Mouse (Mus musculus) spleen, postnatal 10 days (tissue): ENCODE measurements around the gene Sco2.

Source experiments
- DNase-seq, 2 experiments: peaks; one replicate each; pipeline ENCODE4 v3.0.0; 2021 to 2022; ENCODE audit warnings: low spot score in 2 of 2

Sco2 gene

DNA sequence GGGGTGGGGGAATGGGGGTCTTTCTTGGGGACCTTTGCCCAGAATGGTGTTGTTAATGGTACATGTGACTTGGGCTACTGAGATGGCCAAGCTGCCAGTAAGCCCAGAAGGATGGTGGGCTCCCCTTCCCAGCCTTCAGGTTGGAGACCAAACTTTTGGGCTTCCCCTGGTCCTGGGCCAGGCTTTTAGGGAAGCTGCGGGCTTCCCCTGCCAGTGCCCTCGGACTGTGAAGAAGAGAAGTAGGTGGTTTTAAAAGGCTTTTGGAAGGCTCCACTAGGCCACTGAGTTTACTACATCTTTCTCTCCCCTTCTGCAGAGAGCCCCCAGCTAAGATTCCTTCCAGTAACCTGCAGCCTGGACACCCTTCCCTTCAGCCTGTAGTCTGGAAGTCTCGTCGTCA lies 50.0 kb downstream of the Sco2 start:
- DNase-seq, result no peak

DNA sequence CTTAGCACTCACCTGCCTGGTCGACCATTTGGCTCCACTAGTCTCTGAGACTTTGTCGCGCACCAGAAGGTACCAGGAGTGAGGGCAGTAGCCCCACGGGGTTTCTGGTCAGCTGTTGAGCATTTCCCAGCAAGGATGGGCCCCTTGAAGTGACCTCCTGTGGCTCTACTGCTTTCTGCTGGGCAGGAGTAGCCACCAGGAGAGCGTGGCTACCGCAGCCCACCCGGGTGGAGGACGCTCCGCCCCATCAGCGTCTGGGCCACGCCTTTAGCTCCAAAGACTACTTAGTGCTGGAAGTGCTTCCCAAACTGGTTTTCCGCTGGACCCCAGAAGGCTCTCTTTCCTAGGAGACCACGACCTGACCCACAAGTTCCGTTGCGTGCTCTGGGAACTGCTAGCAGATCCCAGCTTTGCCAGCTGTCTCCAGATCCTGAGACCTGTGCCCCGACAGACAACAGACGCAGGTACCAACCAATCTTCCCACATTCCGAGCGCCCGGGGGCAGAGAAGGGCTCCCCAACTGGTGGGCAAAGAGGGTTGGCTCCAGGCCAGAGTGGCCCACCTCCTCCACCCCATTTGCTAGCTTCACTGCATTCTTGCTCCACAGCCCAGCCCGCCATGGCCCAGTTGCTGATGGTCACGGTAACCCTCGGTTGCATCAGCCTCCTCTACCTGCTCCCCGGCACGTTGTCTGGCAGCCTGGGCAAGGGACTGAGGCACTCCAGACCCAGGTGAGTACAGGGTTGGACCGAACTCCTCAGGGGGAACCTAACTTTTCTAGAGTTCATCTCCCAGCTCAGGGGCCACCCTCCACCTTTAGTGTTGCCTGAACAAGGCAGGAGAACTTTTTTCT lies 50.8 kb downstream of the Sco2 start, which contains the start of gene Adm2:
Gene Adm2, plus strand, starts transcription at position 51 of the 853 bp plus-strand sequence.
- DNase-seq, result no peak
